Mouse (Mus musculus) heart, embryonic 14.5 days (tissue): ENCODE measurements around the gene Mfsd9. TPM values are rescaled to one million over a fixed set of nuclear protein-coding genes. Genes with fewer than 3 reads are reported as not detected.

Experiments
- ATAC-seq: fragments of 200-750 bp; cut with Nextera tagmentation; 2 replicates; pipeline ENCODE4 v1.8.0; 2017; ENCODE audit warnings: low read depth, moderate TSS enrichment; ENCODE audit not compliant: insufficient number of reproducible peaks, insufficient read depth, low FRiP score
- H3K27ac ChIP-seq, 2 experiments: fragments of 200-500 bp in 1 of 2; fragments of 300-500 bp in 1 of 2; sonication (generic) in 1 of 2; replicated peaks in 1 of 2; 2 replicates each; pipeline ENCODE4 v1.5.1; 2012 to 2014; ENCODE audit warnings: low read depth in 2 of 2, low read length in 2 of 2, control low read depth in 1 of 2, mild to moderate bottlenecking in 1 of 2, mixed read lengths in 1 of 2; ENCODE audit not compliant: control insufficient read depth in 1 of 2, insufficient read depth in 1 of 2
- H3K27me3 ChIP-seq: fragments of 300-500 bp; sonication (generic); 2 replicates; pipeline ENCODE4 v1.6.1; 2014; ENCODE audit warnings: mild to moderate bottlenecking, low read length, control low read depth; ENCODE audit not compliant: control insufficient read depth, insufficient read depth
- H3K36me3 ChIP-seq: fragments of 300-500 bp; sonication (generic); 2 replicates; pipeline ENCODE4 v1.6.1; 2014; ENCODE audit warnings: mild to moderate bottlenecking, control low read depth, low read length, mixed read lengths; ENCODE audit not compliant: control insufficient read depth, insufficient read depth
- H3K4me1 ChIP-seq, 2 experiments: fragments of 200-500 bp in 1 of 2; fragments of 300-500 bp in 1 of 2; sonication (generic) in 1 of 2; 2 replicates each; pipeline ENCODE4 v1.6.1; 2012 to 2014; ENCODE audit warnings: low read length in 2 of 2, control low read depth in 1 of 2, mixed read lengths in 1 of 2; ENCODE audit not compliant: control insufficient read depth in 2 of 2, insufficient read depth in 2 of 2
- H3K4me2 ChIP-seq: fragments of 300-500 bp; sonication (generic); 2 replicates; pipeline ENCODE4 v1.6.1; 2014; ENCODE audit warnings: mild to moderate bottlenecking, low read length
- H3K4me3 ChIP-seq, 2 experiments: fragments of 200-500 bp in 1 of 2; fragments of 300-500 bp in 1 of 2; sonication (generic) in 1 of 2; 2 replicates each; pipeline ENCODE4 v1.5.1; 2012 to 2014; ENCODE audit warnings: low read length in 2 of 2, mild to moderate bottlenecking in 2 of 2, control low read depth in 1 of 2, low read depth in 1 of 2, moderate library complexity in 1 of 2; ENCODE audit not compliant: control insufficient read depth in 1 of 2, insufficient read depth in 1 of 2
- H3K9ac ChIP-seq: fragments of 300-500 bp; sonication (generic); 2 replicates; pipeline ENCODE4 v1.6.1; 2014; ENCODE audit warnings: mild to moderate bottlenecking, low read length
- H3K9me3 ChIP-seq: fragments of 300-500 bp; sonication (generic); 2 replicates; pipeline ENCODE4 v1.6.1; 2016; ENCODE audit warnings: low read length, control low read depth; ENCODE audit not compliant: control insufficient read depth
- WGBS: fragments of 180-500 bp; shearing (Covaris S2); extraction: QIAGEN DNeasy Blood & Tissue Kit; methylation state at CpG from one replicate; pipeline ENCODE4 v1.1.7; 2014; 5-methylcytosine and 5-hydroxymethylcytosine counted together
- polyA plus RNA-seq: library from polyadenylated mRNA; unstranded; fragments of >200 nt; fragmentation: Nextera tagmentation; extraction: Ambion mirVana; gene quantifications from 2 replicates; pipeline ENCODE4 v1.2.1, GENCODE M21; 2014

Mfsd9 gene
- polyA plus RNA-seq, 1 experiment from 2014 or later: 1.8 TPM

- Histone ChIP-seq H3K9me3 (no peaks in the 10 kb centered on the region), H3K27ac (no peak overlapping the region), H3K36me3 (no peaks in the 10 kb centered on the region), H3K4me2 (no peak overlapping the region), H3K4me1 (no peaks in the 10 kb centered on the region), H3K9ac (no peak overlapping the region), H3K4me3 (no peak overlapping the region), H3K27me3 (no peaks in the 10 kb centered on the region)
- no peak for ATAC-seq
- WGBS: 29% methylated on average over 6 of the region's 6 CpGs
Measured at GRCm38 (mm10) chr1:40768606-40769005, 21.9 kb downstream of the Mfsd9 start.

GRCm38 (mm10) chr1:40767588-40767987, 22.9 kb downstream of the Mfsd9 start:
- WGBS: 80% methylated on average over 18 of the region's 18 CpGs
- Histone ChIP-seq H3K27me3 (no peaks in the 10 kb centered on the region), H3K4me3 (no peak overlapping the region), H3K4me2 (no peak overlapping the region), H3K9me3 (no peaks in the 10 kb centered on the region), H3K9ac (no peak overlapping the region), H3K4me1 (no peaks in the 10 kb centered on the region), H3K27ac (no peak overlapping the region), H3K36me3 (no peaks in the 10 kb centered on the region)
- ATAC-seq: no peak

GRCm38 (mm10) chr1:40765521-40765920, 25.0 kb downstream of the Mfsd9 start:
- no peak for ATAC-seq
- no peaks in the 10 kb centered on the region for H3K9me3 ChIP-seq
- H3K9ac ChIP-seq: no peak overlapping the region
- no peaks in the 10 kb centered on the region for H3K36me3 ChIP-seq
- WGBS: 87% methylated on average over 12 of the region's 12 CpGs
- H3K4me2 ChIP-seq: no peak overlapping the region
- no peak overlapping the region for H3K4me3 ChIP-seq
- H3K4me1 ChIP-seq: no peaks in the 10 kb centered on the region
- no peak overlapping the region for H3K27ac ChIP-seq
- H3K27me3 ChIP-seq: no peaks in the 10 kb centered on the region

- H3K9me3 ChIP-seq: no peaks in the 10 kb centered on the region
- no peak for ATAC-seq
- H3K27me3 ChIP-seq: no peaks in the 10 kb centered on the region
- no peak overlapping the region for H3K27ac ChIP-seq
- no peak overlapping the region for H3K9ac ChIP-seq
- 74% methylated on average over 15 of the region's 15 CpGs for WGBS
- no peak overlapping the region for H3K4me3 ChIP-seq
- H3K36me3 ChIP-seq: no peaks in the 10 kb centered on the region
- H3K4me2 ChIP-seq: no peak overlapping the region
- no peaks in the 10 kb centered on the region for H3K4me1 ChIP-seq
Measured at GRCm38 (mm10) chr1:40764701-40765275, 25.7 kb downstream of the Mfsd9 start.

GRCm38 (mm10) chr1:40764042-40764441, 26.4 kb downstream of the Mfsd9 start:
- H3K4me2 ChIP-seq: no peak overlapping the region
- H3K9ac ChIP-seq: no peak overlapping the region
- H3K4me3 ChIP-seq: no peak overlapping the region

GRCm38 (mm10) chr1:40759751-40760445, 30.6 kb downstream of the Mfsd9 start:
- Histone ChIP-seq H3K9ac (no peak overlapping the region), H3K27me3 (no peaks in the 10 kb centered on the region), H3K27ac (no peak overlapping the region), H3K4me3 (no peak overlapping the region), H3K4me2 (no peak overlapping the region), H3K36me3 (no peaks in the 10 kb centered on the region), H3K9me3 (no peaks in the 10 kb centered on the region), H3K4me1 (peaks cover 0 to 2% of the 10 kb centered on the region in 2 experiments; a peak in 1 of 4 replicates)
- WGBS: 84% methylated on average over 6 of the region's 6 CpGs
- no peak for ATAC-seq

More at GRCm38 (mm10) chr1:40764042-40764441, 26.4 kb downstream of the Mfsd9 start:
- H3K27ac ChIP-seq: no peak overlapping the region
- H3K27me3 ChIP-seq: no peaks in the 10 kb centered on the region
- H3K9me3 ChIP-seq: no peaks in the 10 kb centered on the region
- H3K4me1 ChIP-seq: no peaks in the 10 kb centered on the region; a peak in 1 of 4 replicates
- no peaks in the 10 kb centered on the region for H3K36me3 ChIP-seq
- WGBS: 86% methylated on average over 1 of the region's 1 CpGs
- no peak for ATAC-seq

- H3K9ac ChIP-seq: no peak overlapping the region
- no peaks in the 10 kb centered on the region for H3K9me3 ChIP-seq
- H3K27me3 ChIP-seq: no peaks in the 10 kb centered on the region
- WGBS: 61% methylated on average over 5 of the region's 5 CpGs
- H3K27ac ChIP-seq: no peak overlapping the region
- no peak overlapping the region for H3K4me2 ChIP-seq
- no peak for ATAC-seq
- no peak overlapping the region for H3K4me3 ChIP-seq
- no peaks in the 10 kb centered on the region for H3K36me3 ChIP-seq
- no peaks in the 10 kb centered on the region for H3K4me1 ChIP-seq
Measured at GRCm38 (mm10) chr1:40746089-40746488, 44.4 kb downstream of the Mfsd9 start.

- 77% methylated on average over 2 of the region's 2 CpGs for WGBS
- H3K36me3 ChIP-seq: no peaks in the 10 kb centered on the region
- no peaks in the 10 kb centered on the region for H3K9me3 ChIP-seq
Measured at GRCm38 (mm10) chr1:40740739-40741138, 49.7 kb downstream of the Mfsd9 start.

More at GRCm38 (mm10) chr1:40740739-40741138, 49.7 kb downstream of the Mfsd9 start:
- H3K4me2 ChIP-seq: no peak overlapping the region
- H3K9ac ChIP-seq: no peak overlapping the region
- H3K4me1 ChIP-seq: no peaks in the 10 kb centered on the region
- ATAC-seq: no peak
- H3K27me3 ChIP-seq: no peaks in the 10 kb centered on the region
- H3K4me3 ChIP-seq: no peak overlapping the region
- H3K27ac ChIP-seq: no peak overlapping the region
